Mouse (Mus musculus): ENCODE measurements at regions not wholly inside any gene's neighbourhood (a gene's known extent, or its start where the extent isn't known, plus 50 kb on each side); places are given as distances from the start of the nearest gene placed in this dataset.

DNA sequence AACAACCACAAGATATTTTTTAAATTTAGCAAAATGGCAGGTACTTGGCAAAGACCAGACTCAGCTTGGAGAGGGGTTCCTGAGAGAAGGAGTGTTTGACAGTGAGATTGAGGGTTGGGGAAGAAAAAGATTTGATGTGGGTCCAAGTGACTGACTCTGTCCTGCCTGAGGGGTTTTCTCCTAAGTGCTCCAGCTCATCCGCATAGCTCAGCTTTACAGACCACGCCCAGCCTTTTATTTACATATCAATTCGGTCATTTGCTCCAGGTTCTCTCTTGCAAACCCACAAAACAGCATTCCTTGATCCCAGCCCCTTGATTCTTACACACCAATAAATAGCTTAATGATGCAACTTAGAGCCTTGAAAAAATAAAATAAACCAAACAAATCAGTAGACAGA lies 127.4 kb upstream of the Elmo1 start:
- TF ChIP-seq POLR2A (IDR thresholded peaks at IDR 0.05; ENCODE audit: borderline replicate concordance, extremely low read depth, insufficient read depth, insufficient read length, poor library complexity, severe bottlenecking) (no peak), CTCF (IDR thresholded peaks at IDR 0.05; ENCODE audit: borderline replicate concordance, extremely low read depth, insufficient read depth, insufficient read length) (no peak)

Measured in brain, embryonic 14.5 days (tissue).